Mouse (Mus musculus) cerebellum, adult 2 months (tissue): ENCODE results near the gene Abca1.

ENCODE experiments used
- CTCF ChIP-seq: fragments of 200-500 bp; IDR thresholded peaks from 2 replicates; pipeline ENCODE4 v1.5.1; 2011; ENCODE audit warnings: low read depth, mild to moderate bottlenecking, control low read depth, low read length, moderate library complexity, borderline replicate concordance; ENCODE audit not compliant: insufficient read depth
- POLR2A ChIP-seq: fragments of 200-500 bp; IDR thresholded peaks from 2 replicates; pipeline ENCODE4 v1.6.1; 2011; ENCODE audit warnings: low read length, control low read depth, borderline replicate concordance; ENCODE audit not compliant: insufficient read depth

DNA sequence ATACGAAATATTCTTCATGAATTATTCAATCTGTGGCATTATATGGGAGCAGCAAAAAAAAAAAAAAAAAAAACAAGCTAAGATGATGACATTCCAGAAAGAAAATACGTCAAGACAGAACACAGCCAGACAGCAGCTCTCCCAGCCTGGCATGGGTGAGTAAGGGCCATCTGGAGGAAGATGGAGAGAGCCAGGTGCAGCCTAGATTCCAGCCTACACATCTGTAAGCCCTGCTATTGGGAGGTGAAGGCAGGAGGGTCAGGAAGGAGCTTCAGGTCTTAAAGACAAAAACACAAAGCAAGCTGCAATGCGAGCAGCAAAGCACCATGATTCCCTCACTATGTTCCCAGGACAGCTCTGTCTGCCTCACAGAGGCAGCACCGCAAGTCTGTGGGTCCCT, 26.9 kb upstream of the Abca1 start:
- no peak for TF ChIP-seq CTCF
- TF ChIP-seq POLR2A: no peak
